Mouse (Mus musculus): ENCODE measurements around the gene Myo3a.

The Myo3a gene

GRCm38 (mm10) chr2:22620978-22621827 is 393.9 kb downstream of the Myo3a start:
- DNase-seq (ENCODE audit: low spot score in 2 of 2) = peak in 1 of 2 experiments; percentile 11

DNA sequence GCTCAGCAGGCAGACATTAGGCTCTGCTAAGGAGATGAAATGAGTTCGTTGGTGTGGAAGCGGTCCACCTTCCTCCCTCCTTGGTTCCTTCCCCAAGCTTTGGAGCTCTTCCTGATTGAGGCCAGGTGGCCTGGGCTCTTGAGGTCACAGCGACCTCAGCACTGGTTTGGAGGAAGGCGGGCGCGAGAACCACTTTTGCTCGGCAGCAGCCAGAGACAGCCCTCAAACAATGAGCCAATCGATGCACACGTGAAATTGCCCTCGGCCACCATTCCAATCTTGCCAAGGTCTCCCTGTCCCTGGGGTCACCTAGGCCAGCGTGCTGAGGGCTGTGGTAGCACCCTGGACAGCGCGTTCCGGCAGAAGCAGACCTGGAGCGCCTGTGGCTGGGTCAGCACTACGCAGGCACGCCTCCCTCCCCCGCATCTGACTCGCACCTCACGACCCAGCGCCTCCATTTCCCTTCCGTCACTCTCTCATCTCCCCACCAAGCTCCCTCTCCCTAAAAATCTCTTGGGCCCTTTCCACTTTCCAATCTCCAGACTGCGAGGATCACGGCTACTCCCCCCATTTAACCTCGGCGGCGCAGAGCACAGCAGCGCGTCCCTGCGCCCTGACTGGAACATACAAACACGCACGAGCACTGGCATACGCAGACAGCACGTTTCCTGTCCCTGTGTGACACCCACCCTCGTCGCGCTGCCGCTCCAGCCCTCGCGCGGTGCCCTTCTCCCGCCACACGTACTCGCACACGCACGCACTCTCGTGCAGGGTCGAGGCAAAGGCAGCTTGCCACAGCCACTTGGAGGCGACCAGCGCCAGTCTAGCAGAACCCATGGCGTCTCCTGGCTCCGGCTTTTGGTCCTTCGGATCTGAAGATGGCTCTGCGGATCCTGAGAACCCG is 394.8 kb downstream of the Myo3a start, which contains the start of gene Gad2:
Gad2 (plus strand) TSS at position 378 of the 904 bp plus-strand sequence.
- peak; percentile 37 to 48 for DNase-seq (ENCODE audit: low spot score in 2 of 2)

GRCm38 (mm10) chr2:22623111-22624070 is 396.1 kb downstream of the Myo3a start:
- peak in 1 of 2 experiments; percentile 9 for DNase-seq (ENCODE audit: low spot score in 2 of 2)

- DNase-seq (ENCODE audit: low spot score in 2 of 2) = no peak
Measured at GRCm38 (mm10) chr2:22624188-22624975, 397.1 kb downstream of the Myo3a start.

GRCm38 (mm10) chr2:22625096-22625960 is 398.0 kb downstream of the Myo3a start:
- no peak for DNase-seq (ENCODE audit: low spot score in 2 of 2)

DNA sequence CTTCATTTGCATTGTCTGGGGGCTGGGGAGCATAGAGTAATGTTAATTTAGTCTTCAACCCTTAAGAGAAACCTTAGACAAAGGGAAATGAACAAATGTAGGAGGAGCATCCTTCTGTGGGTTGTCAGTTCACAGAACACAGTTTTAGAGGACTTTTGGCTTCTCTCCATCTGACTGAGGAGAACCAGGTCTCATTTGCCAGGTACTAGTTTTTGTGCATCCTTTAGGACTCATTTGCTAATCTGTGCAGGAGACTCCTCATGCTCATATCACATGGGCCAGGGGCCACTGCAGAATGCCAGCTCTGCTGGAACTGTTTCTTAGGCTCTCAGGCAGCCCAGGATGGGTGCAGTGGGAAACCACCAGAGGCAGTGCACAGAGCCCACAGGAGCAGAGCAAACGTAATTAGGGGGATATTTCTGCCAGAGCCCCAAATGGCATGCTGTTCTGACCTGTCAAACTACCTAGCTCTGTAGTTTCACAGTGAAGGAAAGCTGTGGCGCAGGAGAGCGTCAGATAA is 399.9 kb downstream of the Myo3a start:
- DNase-seq (ENCODE audit: low spot score in 2 of 2) = no peak

DNA sequence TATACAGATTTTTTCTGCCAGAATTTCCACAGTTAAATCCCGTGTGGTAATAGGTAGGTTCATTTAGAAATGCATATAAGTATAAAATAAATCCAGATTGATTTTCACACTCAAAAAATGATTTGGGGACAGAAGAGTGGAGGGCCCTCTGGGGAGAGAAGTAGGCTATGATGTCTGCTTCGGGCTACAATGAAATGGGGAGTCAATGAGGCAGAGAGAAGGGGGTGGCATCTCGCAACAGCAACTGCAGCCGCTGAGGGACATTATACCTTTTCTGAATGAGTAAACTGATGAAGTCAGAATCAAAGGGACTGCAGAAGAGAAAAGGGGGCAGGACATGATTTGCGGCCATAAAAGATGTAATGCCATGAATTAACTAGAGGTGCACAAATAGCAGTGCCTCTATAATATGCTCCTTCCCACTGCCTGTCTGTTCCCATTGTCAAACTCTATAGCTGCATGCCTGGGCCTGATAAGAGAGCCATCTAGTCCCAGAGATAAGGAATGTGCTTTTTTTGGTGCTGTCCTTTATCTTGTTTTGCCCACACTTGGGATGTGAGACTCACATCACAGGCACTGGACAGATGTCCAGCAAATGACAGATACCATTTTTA is 400.6 kb downstream of the Myo3a start:
- DNase-seq (ENCODE audit: low spot score in 2 of 2) = no peak

DNA sequence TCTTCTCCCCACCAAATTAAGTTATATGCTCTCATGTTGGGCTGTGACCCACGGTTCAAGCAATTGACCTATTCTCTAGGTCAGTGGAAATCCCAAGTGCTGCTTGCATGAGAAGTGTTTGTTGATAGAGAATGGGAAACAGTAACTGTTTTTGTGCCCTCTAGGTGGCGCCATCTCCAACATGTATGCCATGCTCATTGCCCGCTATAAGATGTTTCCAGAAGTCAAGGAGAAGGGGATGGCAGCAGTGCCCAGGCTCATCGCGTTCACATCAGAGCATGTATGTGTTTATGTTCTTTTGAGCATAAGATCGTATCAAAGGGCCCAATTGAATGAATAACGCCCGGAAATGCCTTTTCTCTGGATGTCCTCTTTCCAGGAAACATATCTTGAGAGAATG is 407.5 kb downstream of the Myo3a start:
- DNase-seq (ENCODE audit: low spot score in 2 of 2) = no peak

- no peak for DNase-seq (ENCODE audit: low spot score in 2 of 2)
Measured at GRCm38 (mm10) chr2:22646134-22646533, 418.8 kb downstream of the Myo3a start.

DNA sequence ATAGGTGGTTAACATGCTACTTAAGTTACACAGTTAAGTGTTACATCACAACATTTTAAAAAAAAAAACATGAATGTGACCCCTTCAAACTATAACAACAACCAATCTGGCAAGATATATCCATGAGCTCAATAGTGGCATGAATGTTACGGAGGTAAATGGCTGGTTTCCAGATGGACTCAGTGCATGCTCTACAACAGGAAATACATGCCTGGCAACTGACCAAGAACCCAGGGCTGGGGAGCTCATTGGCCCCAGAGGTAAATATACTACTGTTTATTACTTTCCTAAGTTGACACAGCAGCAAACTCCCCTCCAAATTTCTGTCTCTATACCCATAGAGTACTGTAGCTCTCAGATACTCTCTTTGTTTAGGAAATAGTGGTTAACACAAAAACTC is 421.1 kb downstream of the Myo3a start:
- DNase-seq (ENCODE audit: low spot score in 2 of 2) = no peak

DNA sequence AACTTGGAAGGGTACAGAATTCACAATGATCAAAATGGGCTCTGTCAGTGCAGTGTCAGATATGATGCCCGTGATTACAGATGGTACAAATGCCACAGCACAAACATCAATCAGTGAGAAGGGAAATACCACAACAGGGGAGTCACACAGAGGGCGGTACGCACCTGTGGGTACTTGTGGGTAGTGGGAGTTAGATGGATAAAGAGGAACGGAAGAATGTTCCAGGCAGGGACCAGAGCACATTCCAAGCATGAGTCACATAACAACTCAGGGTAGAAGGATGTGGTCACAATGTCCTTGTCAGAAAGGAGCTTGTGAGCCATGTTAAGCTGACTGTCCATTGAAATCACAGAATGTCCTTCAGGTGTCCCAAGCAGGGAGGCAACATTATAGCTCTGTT is 424.5 kb downstream of the Myo3a start:
- no peak for DNase-seq (ENCODE audit: low spot score in 2 of 2)

- no peak for DNase-seq (ENCODE audit: low spot score in 2 of 2)
Measured at GRCm38 (mm10) chr2:22663731-22664130, 436.4 kb downstream of the Myo3a start.

Measured in frontal cortex, postnatal 10 days (tissue).